Mouse (Mus musculus) midbrain, embryonic 14.5 days (tissue): ENCODE data around the gene Mrpl49. TPM values are rescaled to one million over a fixed set of nuclear protein-coding genes. Genes with fewer than 3 reads are reported as not detected.

ENCODE experiments used
- ATAC-seq: fragments of 200-750 bp; cut with Nextera tagmentation; 2 replicates; pipeline ENCODE4 v1.8.0; 2017; ENCODE audit warnings: moderate number of reproducible peaks, moderate library complexity; ENCODE audit not compliant: low FRiP score, low TSS enrichment
- DNase-seq: peaks from one replicate; pipeline ENCODE4 v3.0.0-alpha.2; 2015
- H3K27ac ChIP-seq: fragments of 300-500 bp; sonication (generic); replicated peaks from 2 replicates; pipeline ENCODE4 v1.5.1; 2014; ENCODE audit warnings: mild to moderate bottlenecking, low read depth, low read length, moderate library complexity
- H3K27me3 ChIP-seq: fragments of 300-500 bp; sonication (generic); 2 replicates; pipeline ENCODE4 v1.6.1; 2014; ENCODE audit warnings: low read length, control low read depth, mixed read lengths; ENCODE audit not compliant: control insufficient read depth, insufficient read depth
- H3K36me3 ChIP-seq: fragments of 300-500 bp; sonication (generic); 2 replicates; pipeline ENCODE4 v1.6.1; 2014; ENCODE audit warnings: low read length, control low read depth; ENCODE audit not compliant: control insufficient read depth, insufficient read depth
- H3K4me1 ChIP-seq: fragments of 300-500 bp; sonication (generic); 2 replicates; pipeline ENCODE4 v1.6.1; 2014; ENCODE audit warnings: mild to moderate bottlenecking, antibody characterized with exemption, low read length, control low read depth; ENCODE audit not compliant: control insufficient read depth, insufficient read depth
- H3K4me2 ChIP-seq: fragments of 300-500 bp; sonication (generic); 2 replicates; pipeline ENCODE4 v1.6.1; 2014; ENCODE audit warnings: mild to moderate bottlenecking, low read length, moderate library complexity
- H3K4me3 ChIP-seq: fragments of 300-500 bp; sonication (generic); replicated peaks from 2 replicates; pipeline ENCODE4 v1.5.1; 2014; ENCODE audit warnings: low read depth, low read length
- H3K9ac ChIP-seq: fragments of 300-500 bp; sonication (generic); replicated peaks from 2 replicates; pipeline ENCODE4 v1.6.1; 2014; ENCODE audit warnings: mild to moderate bottlenecking, low read length, moderate library complexity
- H3K9me3 ChIP-seq: fragments of 300-500 bp; sonication (generic); 2 replicates; pipeline ENCODE4 v1.6.1; 2016; ENCODE audit warnings: low read length, control low read depth, mixed read lengths; ENCODE audit not compliant: control insufficient read depth
- WGBS: fragments of 180-500 bp; shearing (Covaris S2); extraction: QIAGEN DNeasy Blood & Tissue Kit; methylation state at CpG from one replicate; pipeline ENCODE4 v1.1.7; 2014; 5-methylcytosine and 5-hydroxymethylcytosine counted together
- polyA plus RNA-seq: library from polyadenylated mRNA; unstranded; fragments of >200 nt; fragmentation: Nextera tagmentation; extraction: Ambion mirVana; gene quantifications from 2 replicates; pipeline ENCODE4 v1.2.1, GENCODE M21; 2014

Gene Mrpl49
- polyA plus RNA-seq, 1 experiment from 2014 or later, result 72.9 TPM

GRCm38 (mm10) chr19:6061021-6061533 is 3.5 kb upstream of the Mrpl49 start, which contains the start of gene Znhit2:
TSS of gene Znhit2 (plus strand) at chr19:6061192.
- Histone ChIP-seq H3K27me3 (no peaks in the 10 kb centered on the region), H3K4me1 (peaks cover 27% of the 10 kb centered on the region)
- under 1% methylated on average over 58 of the region's 58 CpGs for WGBS

GRCm38 (mm10) chr19:6058966-6059365 is 1.4 kb upstream of the Mrpl49 start:
- 89% methylated on average over 5 of the region's 5 CpGs for WGBS
- Histone ChIP-seq H3K4me1 (peaks cover 25% of the 10 kb centered on the region), H3K36me3 (peaks cover 25% of the 10 kb centered on the region), H3K27ac (no peak overlapping the region), H3K4me3 (peak overlapping the region; percentile 81), H3K9me3 (no peaks in the 10 kb centered on the region), H3K27me3 (no peaks in the 10 kb centered on the region), H3K9ac (no peak overlapping the region), H3K4me2 (peak overlapping the region; percentile 87)
- no peak for DNase-seq
- no peak for ATAC-seq

More at GRCm38 (mm10) chr19:6061021-6061533, 3.5 kb upstream of the Mrpl49 start, which contains the start of gene Znhit2:
- H3K9ac ChIP-seq, result peak within 1 kb of the TSS; percentile 91
- H3K4me2 ChIP-seq, result peak within 1 kb of the TSS; percentile 100
- peak within 1 kb of the TSS; percentile 89 for H3K27ac ChIP-seq
- H3K9me3 ChIP-seq, result no peaks in the 10 kb centered on the region
- H3K36me3 ChIP-seq, result peaks cover 7% of the 10 kb centered on the region
- ATAC-seq (peak; percentile 35), DNase-seq (peak; percentile 95)
- H3K4me3 ChIP-seq, result peak within 1 kb of the TSS; percentile 77

- no peak for ATAC-seq
- H3K4me3 ChIP-seq, result peak overlapping the region; percentile 81
- DNase-seq, result no peak
- 33% methylated on average over 5 of the region's 5 CpGs for WGBS
- H3K4me1 ChIP-seq, result peaks cover 25% of the 10 kb centered on the region
- H3K27ac ChIP-seq, result no peak overlapping the region
- no peaks in the 10 kb centered on the region for H3K9me3 ChIP-seq
- H3K27me3 ChIP-seq, result no peaks in the 10 kb centered on the region
- peaks cover 30% of the 10 kb centered on the region for H3K36me3 ChIP-seq
- H3K4me2 ChIP-seq, result peak overlapping the region; percentile 87
- H3K9ac ChIP-seq, result peak overlapping the region; percentile 79
Observed at GRCm38 (mm10) chr19:6058513-6058912, 928 bp upstream of the Mrpl49 start.

- H3K36me3 ChIP-seq, result peaks cover 48% of the 10 kb centered on the region
Observed at GRCm38 (mm10) chr19:6056696-6057095, 889 bp downstream of the Mrpl49 start.

GRCm38 (mm10) chr19:6054296-6054695 is 3.3 kb downstream of the Mrpl49 start:
- Histone ChIP-seq H3K4me2 (no peak overlapping the region), H3K9ac (no peak overlapping the region), H3K27ac (no peak overlapping the region), H3K36me3 (peaks cover 66% of the 10 kb centered on the region), H3K4me1 (peaks cover 9% of the 10 kb centered on the region), H3K4me3 (no peak overlapping the region), H3K27me3 (no peaks in the 10 kb centered on the region), H3K9me3 (no peaks in the 10 kb centered on the region)
- 91% methylated on average over 5 of the region's 5 CpGs for WGBS
- no peak for DNase-seq
- no peak for ATAC-seq

More at GRCm38 (mm10) chr19:6056696-6057095, 889 bp downstream of the Mrpl49 start:
- Histone ChIP-seq H3K4me1 (peaks cover 9% of the 10 kb centered on the region), H3K4me2 (peak overlapping the region; percentile 87), H3K9me3 (no peaks in the 10 kb centered on the region), H3K4me3 (peak overlapping the region; percentile 81), H3K27me3 (no peaks in the 10 kb centered on the region), H3K27ac (no peak overlapping the region), H3K9ac (peak overlapping the region; percentile 79)
- DNase-seq (no peak), ATAC-seq (no peak)
- 62% methylated on average over 4 of the region's 4 CpGs for WGBS

GRCm38 (mm10) chr19:6052516-6052915 is 5.1 kb downstream of the Mrpl49 start:
- Histone ChIP-seq H3K4me2 (no peak overlapping the region), H3K9ac (no peak overlapping the region), H3K27me3 (no peaks in the 10 kb centered on the region), H3K27ac (no peak overlapping the region), H3K36me3 (peaks cover 77% of the 10 kb centered on the region), H3K4me3 (no peak overlapping the region), H3K9me3 (no peaks in the 10 kb centered on the region), H3K4me1 (peaks cover 14% of the 10 kb centered on the region)
- 88% methylated on average over 7 of the region's 7 CpGs for WGBS
- DNase-seq (no peak), ATAC-seq (no peak)

GRCm38 (mm10) chr19:6048681-6049410 is 8.7 kb downstream of the Mrpl49 start:
- Histone ChIP-seq H3K27me3 (no peaks in the 10 kb centered on the region), H3K4me3 (no peak overlapping the region), H3K36me3 (peaks cover 58% of the 10 kb centered on the region), H3K4me1 (peaks cover 18% of the 10 kb centered on the region), H3K9ac (no peak overlapping the region), H3K4me2 (no peak overlapping the region), H3K9me3 (no peaks in the 10 kb centered on the region), H3K27ac (no peak overlapping the region)
- ATAC-seq (no peak), DNase-seq (no peak)
- WGBS, result 91% methylated on average over 11 of the region's 11 CpGs

- Histone ChIP-seq H3K4me2 (peak overlapping the region; percentile 97), H3K27ac (no peak overlapping the region), H3K36me3 (peaks cover 48% of the 10 kb centered on the region), H3K4me3 (peak overlapping the region; percentile 88), H3K9ac (peak overlapping the region; percentile 86; the same call in 1 of the 2 replicates), H3K27me3 (no peaks in the 10 kb centered on the region), H3K9me3 (no peaks in the 10 kb centered on the region), H3K4me1 (peaks cover 18% of the 10 kb centered on the region)
- no peak for DNase-seq
- no peak for ATAC-seq
- WGBS, result 85% methylated on average over 8 of the region's 8 CpGs
Observed at GRCm38 (mm10) chr19:6047899-6048166, 9.8 kb downstream of the Mrpl49 start.
